Mouse (Mus musculus) CD4-positive helper T cell, adult 2 months (primary cell): ENCODE data around the gene Muc1.

Experiments used
- DNase-seq: peaks from one replicate; pipeline ENCODE4 v3.0.0-alpha.2; 2012; ENCODE audit warnings: low read depth, missing footprints, low spot score

The Muc1 gene

DNA sequence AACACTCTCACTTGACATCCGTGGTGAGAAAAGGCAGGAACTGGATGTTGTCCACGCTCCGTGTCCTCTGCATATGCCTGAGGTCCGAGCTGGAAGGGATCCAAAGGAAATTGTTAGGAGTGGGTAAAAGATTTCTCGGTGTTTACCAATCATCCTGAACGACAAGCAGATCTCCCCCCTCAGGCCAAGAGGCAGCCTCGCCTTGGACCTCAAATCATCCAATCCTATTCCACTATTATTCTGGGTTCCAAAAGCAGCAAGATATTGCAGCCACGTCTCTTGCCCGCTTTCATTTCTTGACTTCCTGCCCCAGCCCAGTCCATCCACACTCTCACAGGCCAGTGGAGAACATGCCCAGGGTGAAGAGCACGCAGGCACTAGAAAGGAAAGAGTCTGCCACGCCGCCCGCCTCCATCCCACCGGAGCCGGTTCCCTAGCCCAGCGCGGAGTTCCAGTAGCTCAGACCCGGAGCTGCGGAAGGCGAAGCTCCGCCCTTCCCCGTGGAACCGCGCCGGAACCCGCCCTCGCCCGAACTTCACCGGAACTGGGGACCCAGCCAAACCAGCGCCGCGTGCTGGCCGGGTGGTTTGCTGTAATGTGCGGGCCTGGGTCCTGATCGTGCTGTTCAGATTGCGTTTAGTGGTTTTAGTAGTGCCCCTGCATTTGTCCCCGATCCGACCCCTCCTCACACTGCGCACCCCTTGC is 41.3 kb downstream of the Muc1 start, which contains the start of gene Slc50a1:
TSS of gene Slc50a1 (minus strand) at position 520 of the 705 bp plus-strand sequence.
- peak; percentile 81 for DNase-seq

DNA sequence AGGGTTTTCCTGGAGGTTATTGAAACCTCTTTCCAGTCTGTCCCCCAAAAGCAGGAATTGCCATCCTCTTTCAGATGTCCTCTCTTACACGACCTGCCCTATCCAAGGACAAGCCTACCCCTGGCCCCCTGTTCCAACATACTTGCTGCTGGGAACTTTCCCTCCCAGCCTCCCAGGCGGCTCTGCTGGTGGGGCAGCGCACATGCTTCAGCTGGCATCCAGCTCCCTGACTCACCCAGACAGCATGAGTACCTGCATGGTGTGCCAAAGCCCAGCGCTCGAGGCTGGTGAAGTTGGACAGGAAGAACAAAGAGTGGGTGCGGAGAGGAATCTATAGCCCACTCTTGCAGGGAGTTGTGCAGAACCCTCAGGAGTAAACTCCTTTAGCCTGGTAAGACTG is 42.0 kb downstream of the Muc1 start:
- no peak for DNase-seq

DNA sequence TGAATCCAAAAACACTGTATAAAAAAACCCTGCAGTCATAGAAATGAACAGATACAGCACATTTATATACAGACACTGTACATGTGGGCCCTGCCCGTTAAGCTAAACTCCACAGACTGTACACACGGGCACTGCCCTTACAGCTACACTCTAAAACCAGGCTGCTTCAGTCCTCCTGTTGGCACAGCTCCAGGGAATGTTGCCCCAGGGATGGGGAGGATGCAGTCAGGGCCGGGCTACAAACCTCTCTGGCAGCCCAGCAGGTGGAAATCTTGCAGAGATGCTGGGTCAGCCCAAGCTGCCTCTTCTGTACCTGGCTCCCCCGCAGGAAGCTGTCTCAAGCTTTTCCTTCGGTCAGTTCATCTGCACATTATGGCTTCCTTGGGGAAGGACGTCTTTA is 42.9 kb downstream of the Muc1 start:
- DNase-seq: no peak

DNA sequence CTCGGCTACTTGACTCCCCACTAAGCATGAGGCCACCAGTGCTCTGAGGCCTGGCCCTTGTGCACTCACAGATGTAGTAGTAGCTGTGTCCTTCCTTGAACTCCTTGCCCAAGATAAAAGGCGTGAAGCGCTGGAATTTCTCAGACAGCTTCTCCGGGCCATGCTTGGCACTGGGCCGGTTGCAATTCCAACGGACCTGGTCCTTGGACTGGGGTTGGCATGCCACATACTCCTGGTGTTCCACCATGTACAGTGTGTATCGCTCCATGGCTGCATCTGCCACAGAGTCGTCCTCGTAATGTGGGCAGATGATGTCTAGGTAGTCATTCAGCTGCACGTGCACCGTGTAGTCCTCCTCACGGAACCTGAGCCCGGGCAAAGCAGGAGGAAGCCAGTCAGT is 47.2 kb downstream of the Muc1 start:
- no peak for DNase-seq

DNA sequence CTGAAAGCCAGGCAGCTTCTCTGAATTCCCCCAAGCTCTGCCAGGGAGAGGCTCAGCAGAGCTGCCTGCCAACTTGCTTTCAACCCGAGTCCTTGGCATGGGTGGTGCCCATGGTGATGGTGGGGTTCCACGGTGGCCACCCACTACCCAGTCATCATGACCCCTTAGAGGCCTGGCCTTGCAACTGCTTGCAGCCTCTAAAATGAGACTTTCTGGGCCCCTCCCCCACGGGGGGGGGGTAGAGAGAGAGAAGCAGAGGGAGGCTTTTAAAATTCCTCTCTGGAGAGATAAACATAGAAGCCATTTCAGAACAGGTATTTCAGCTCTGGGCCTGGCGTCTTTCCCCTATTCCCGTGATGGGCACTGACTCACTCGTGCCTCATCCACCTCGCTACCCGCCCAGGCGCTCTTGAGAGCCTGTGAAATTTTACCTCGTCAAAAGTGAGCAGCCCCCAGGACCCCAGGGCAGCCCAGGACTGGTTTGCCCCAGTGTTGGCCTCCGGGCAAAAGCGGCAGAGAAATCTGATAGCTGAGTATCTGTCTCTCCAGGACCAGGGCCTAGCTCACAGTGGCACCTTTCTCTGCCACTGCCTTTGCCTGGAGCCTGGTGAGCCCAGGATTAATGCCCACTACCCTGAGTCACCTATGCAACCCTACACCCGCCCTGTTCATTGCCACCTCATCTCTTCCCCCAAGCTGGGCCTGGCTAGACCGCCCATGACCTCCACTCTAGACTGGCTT is 48.6 kb downstream of the Muc1 start:
- no peak for DNase-seq

- DNase-seq: no peak
These were observed 49.2 kb downstream of the Muc1 start for GRCm38 (mm10) chr3:89278107-89278506.

- DNase-seq: no peak
These were observed 49.8 kb downstream of the Muc1 start for GRCm38 (mm10) chr3:89278643-89279042.

DNA sequence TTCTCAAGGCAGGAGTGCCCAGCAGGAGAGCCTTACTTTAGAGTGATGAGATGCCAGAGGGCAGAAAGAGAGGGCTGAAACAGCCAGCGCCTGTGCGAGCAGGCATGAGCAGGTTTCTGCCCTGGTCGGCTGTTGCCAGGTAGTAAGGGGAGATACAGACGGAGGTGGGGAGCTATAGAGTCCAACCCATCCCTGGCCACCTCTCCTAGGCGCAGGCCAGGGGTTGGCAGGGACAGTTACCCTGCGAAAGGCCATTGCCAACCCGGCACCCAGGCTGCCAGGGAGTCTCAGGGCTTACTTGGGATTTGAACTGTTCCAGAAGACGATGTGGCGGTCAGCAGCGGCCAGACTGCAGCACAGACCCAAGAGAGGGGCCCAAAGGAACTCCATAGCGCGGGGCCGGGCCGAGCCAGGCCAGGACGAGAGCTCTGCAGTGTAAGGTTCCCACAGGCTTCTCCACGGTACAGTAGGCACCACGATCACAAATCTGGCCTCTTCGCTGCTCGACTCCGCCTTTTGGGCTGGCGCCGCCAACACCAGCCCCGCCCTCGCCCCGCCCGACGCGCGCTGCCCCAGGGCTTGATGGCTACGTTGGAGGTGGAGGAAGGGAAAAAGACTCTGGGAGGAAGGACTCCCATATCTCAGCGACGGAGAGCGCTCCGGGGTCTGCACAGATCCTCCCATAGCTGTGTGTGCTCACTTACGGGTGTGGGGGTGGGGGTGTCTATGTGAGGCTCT is 50.5 kb downstream of the Muc1 start:
- peak; percentile 64 for DNase-seq

- DNase-seq: no peak
These were observed 51.3 kb downstream of the Muc1 start for GRCm38 (mm10) chr3:89280050-89280605.

DNA sequence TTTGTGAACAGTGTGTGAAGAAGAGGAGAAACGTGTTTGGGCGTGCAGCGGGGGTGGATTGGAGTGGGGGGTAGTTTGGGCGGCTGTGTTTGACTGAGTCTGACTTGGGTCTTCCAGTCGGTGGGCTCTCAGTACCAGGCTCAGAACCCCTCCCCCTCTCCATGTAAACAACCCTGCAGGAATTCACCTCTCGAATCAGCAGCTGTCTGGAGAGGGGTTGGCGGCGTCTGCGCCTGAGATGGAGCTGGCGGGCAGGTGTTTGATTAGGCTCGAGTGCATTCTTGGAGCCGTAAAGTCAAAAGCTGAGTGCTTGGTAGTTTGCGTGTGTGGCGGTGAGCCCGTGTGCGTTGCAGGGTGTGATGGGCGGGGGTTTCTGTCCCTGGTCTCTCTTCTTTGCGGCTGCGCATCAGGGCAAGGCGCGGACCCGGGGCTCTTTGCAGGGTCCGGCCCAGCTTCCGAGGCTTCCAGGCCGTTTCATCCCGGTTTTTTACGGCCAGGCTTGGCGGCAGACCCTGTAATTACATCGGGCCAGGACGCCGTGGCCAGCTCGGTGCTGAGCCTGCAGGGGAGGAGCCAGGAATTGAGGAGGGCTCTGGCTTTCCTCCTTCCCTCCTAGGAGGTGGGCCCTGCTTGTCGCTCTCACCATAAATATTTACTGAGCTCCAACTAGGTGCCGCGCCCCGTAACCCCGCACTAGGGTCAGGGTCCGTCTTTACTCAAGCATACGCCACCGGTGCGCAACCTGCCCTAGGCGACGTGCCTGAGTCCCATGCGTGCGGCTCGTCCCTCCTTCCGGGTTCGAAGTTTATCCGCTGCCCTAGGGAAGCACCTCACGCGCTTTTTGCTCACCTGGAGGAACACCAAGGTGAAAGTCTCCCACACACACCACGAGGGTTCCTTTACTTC is 52.0 kb downstream of the Muc1 start, which contains the start of gene Efna1:
TSS of gene Efna1 (minus strand) at position 537 of the 906 bp plus-strand sequence.
- no peak for DNase-seq

GRCm38 (mm10) chr3:89281579-89282290 is 52.9 kb downstream of the Muc1 start:
- DNase-seq: peak; percentile 81

GRCm38 (mm10) chr3:89282291-89282643 is 53.4 kb downstream of the Muc1 start:
- DNase-seq: no peak
